Mouse (Mus musculus) limb, embryonic 13.5 days (tissue): ENCODE measurements at regions not wholly inside any gene's neighbourhood (a gene's known extent, or its start where the extent isn't known, plus 50 kb on each side); places are given as distances from the start of the nearest gene placed in this dataset.
A peak's percentile ranks its signal among the peaks of the same experiment; 100 is the strongest.

Source experiments
- ATAC-seq: fragments of 200-750 bp; cut with Nextera tagmentation; 2 replicates; pipeline ENCODE4 v1.8.0; 2017; ENCODE audit warnings: low read depth, moderate number of reproducible peaks, moderate TSS enrichment; ENCODE audit not compliant: low FRiP score
- H3K27ac ChIP-seq: fragments of 300-500 bp; sonication (generic); 2 replicates; pipeline ENCODE4 v1.5.1; 2015; ENCODE audit warnings: inconsistent platforms, mild to moderate bottlenecking, moderate library complexity
- H3K27me3 ChIP-seq: fragments of 300-500 bp; sonication (generic); 2 replicates; pipeline ENCODE4 v1.6.1; 2015; ENCODE audit warnings: mild to moderate bottlenecking, inconsistent platforms
- H3K36me3 ChIP-seq: fragments of 300-500 bp; sonication (generic); 2 replicates; pipeline ENCODE4 v1.6.1; 2015; ENCODE audit warnings: inconsistent platforms, mild to moderate bottlenecking, moderate library complexity
- H3K4me1 ChIP-seq: fragments of 300-500 bp; sonication (generic); 2 replicates; pipeline ENCODE4 v1.6.1; 2015; ENCODE audit warnings: inconsistent platforms
- H3K4me2 ChIP-seq: fragments of 300-500 bp; sonication (generic); replicated peaks from 2 replicates; pipeline ENCODE4 v1.6.1; 2015; ENCODE audit warnings: inconsistent platforms, mild to moderate bottlenecking, moderate library complexity
- H3K4me3 ChIP-seq: fragments of 300-500 bp; sonication (generic); 2 replicates; pipeline ENCODE4 v1.5.1; 2015; ENCODE audit warnings: moderate library complexity, mild to moderate bottlenecking, inconsistent platforms
- H3K9ac ChIP-seq: fragments of 300-500 bp; sonication (generic); 2 replicates; pipeline ENCODE4 v1.6.1; 2015; ENCODE audit warnings: mild to moderate bottlenecking, inconsistent platforms
- H3K9me3 ChIP-seq: fragments of 300-500 bp; sonication (generic); 2 replicates; pipeline ENCODE4 v1.6.1; 2016; ENCODE audit warnings: inconsistent platforms
- WGBS: fragments of 180-500 bp; shearing (Covaris S2); methylation state at CpG from one replicate; pipeline ENCODE4 v1.1.7; 2015; 5-methylcytosine and 5-hydroxymethylcytosine counted together

- no peak overlapping the region for H3K4me3 ChIP-seq
- H3K4me2 ChIP-seq = no peak overlapping the region
- H3K36me3 ChIP-seq = no peaks in the 10 kb centered on the region
- no peak for ATAC-seq
- H3K27ac ChIP-seq = no peak overlapping the region
- peaks cover 8% of the 10 kb centered on the region for H3K4me1 ChIP-seq
- 50% methylated on average over 7 of the region's 7 CpGs for WGBS
- H3K9me3 ChIP-seq = no peaks in the 10 kb centered on the region
- H3K27me3 ChIP-seq = no peaks in the 10 kb centered on the region
- no peak overlapping the region for H3K9ac ChIP-seq
These were observed 144.1 kb downstream of the Klf7 start for GRCm38 (mm10) chr1:63977956-63978355.

- no peak for ATAC-seq
- H3K27ac ChIP-seq = no peak overlapping the region
- H3K9me3 ChIP-seq = no peaks in the 10 kb centered on the region
- no peak overlapping the region for H3K4me2 ChIP-seq
- peaks cover 8% of the 10 kb centered on the region for H3K4me1 ChIP-seq
- 38% methylated on average over 4 of the region's 4 CpGs for WGBS
- no peaks in the 10 kb centered on the region for H3K27me3 ChIP-seq
- no peak overlapping the region for H3K4me3 ChIP-seq
- H3K9ac ChIP-seq = no peak overlapping the region
- H3K36me3 ChIP-seq = no peaks in the 10 kb centered on the region
These were observed 144.7 kb downstream of the Klf7 start for GRCm38 (mm10) chr1:63977302-63977888.

- Histone ChIP-seq H3K4me3 (no peak overlapping the region), H3K9me3 (no peaks in the 10 kb centered on the region), H3K36me3 (no peaks in the 10 kb centered on the region), H3K27ac (no peak overlapping the region), H3K27me3 (no peaks in the 10 kb centered on the region), H3K4me1 (peaks cover 8% of the 10 kb centered on the region), H3K4me2 (no peak overlapping the region), H3K9ac (no peak overlapping the region)
- 57% methylated on average over 4 of the region's 4 CpGs for WGBS
- no peak for ATAC-seq
These were observed 145.2 kb downstream of the Klf7 start for GRCm38 (mm10) chr1:63976862-63977261.

GRCm38 (mm10) chr1:63967849-63968248, 154.2 kb downstream of the Klf7 start:
- Histone ChIP-seq H3K9ac (no peak overlapping the region), H3K4me3 (no peak overlapping the region), H3K4me2 (no peak overlapping the region), H3K27me3 (no peaks in the 10 kb centered on the region), H3K4me1 (no peaks in the 10 kb centered on the region), H3K36me3 (no peaks in the 10 kb centered on the region), H3K27ac (no peak overlapping the region), H3K9me3 (no peaks in the 10 kb centered on the region)
- 88% methylated on average over 11 of the region's 11 CpGs for WGBS
- no peak for ATAC-seq

- H3K9ac ChIP-seq = no peak overlapping the region
- no peaks in the 10 kb centered on the region for H3K9me3 ChIP-seq
- no peaks in the 10 kb centered on the region for H3K27me3 ChIP-seq
- no peaks in the 10 kb centered on the region for H3K4me1 ChIP-seq
- H3K4me3 ChIP-seq = no peak overlapping the region
- no peak for ATAC-seq
- no peak overlapping the region for H3K4me2 ChIP-seq
- no peaks in the 10 kb centered on the region for H3K36me3 ChIP-seq
- H3K27ac ChIP-seq = no peak overlapping the region
These were observed 156.6 kb downstream of the Klf7 start for GRCm38 (mm10) chr1:63965446-63965845.

- Histone ChIP-seq H3K9ac (no peak overlapping the region), H3K4me2 (no peak overlapping the region), H3K27me3 (no peaks in the 10 kb centered on the region), H3K4me3 (no peak overlapping the region), H3K9me3 (no peaks in the 10 kb centered on the region), H3K27ac (no peak overlapping the region), H3K4me1 (no peaks in the 10 kb centered on the region), H3K36me3 (no peaks in the 10 kb centered on the region)
- 71% methylated on average over 1 of the region's 1 CpGs for WGBS
- no peak for ATAC-seq
These were observed 157.6 kb downstream of the Klf7 start for GRCm38 (mm10) chr1:63964519-63964918.

GRCm38 (mm10) chr1:63955701-63956355, 166.3 kb downstream of the Klf7 start:
- H3K27ac ChIP-seq = no peak overlapping the region
- H3K27me3 ChIP-seq = no peaks in the 10 kb centered on the region
- no peaks in the 10 kb centered on the region for H3K9me3 ChIP-seq
- H3K36me3 ChIP-seq = no peaks in the 10 kb centered on the region
- peaks cover 4% of the 10 kb centered on the region for H3K4me1 ChIP-seq
- 91% methylated on average over 4 of the region's 4 CpGs for WGBS
- H3K9ac ChIP-seq = no peak overlapping the region
- H3K4me2 ChIP-seq = no peak overlapping the region
- no peak overlapping the region for H3K4me3 ChIP-seq
- ATAC-seq = no peak

- no peaks in the 10 kb centered on the region for H3K36me3 ChIP-seq
- H3K27ac ChIP-seq = no peak overlapping the region
- H3K9ac ChIP-seq = no peak overlapping the region
- H3K27me3 ChIP-seq = no peaks in the 10 kb centered on the region
- WGBS = 90% methylated on average over 6 of the region's 6 CpGs
- ATAC-seq = no peak
- H3K4me2 ChIP-seq = no peak overlapping the region
- H3K4me1 ChIP-seq = peaks cover 4% of the 10 kb centered on the region
- no peak overlapping the region for H3K4me3 ChIP-seq
- H3K9me3 ChIP-seq = no peaks in the 10 kb centered on the region
These were observed 167.1 kb downstream of the Klf7 start for GRCm38 (mm10) chr1:63954876-63955513.

- Histone ChIP-seq H3K9me3 (no peaks in the 10 kb centered on the region), H3K4me2 (no peak overlapping the region), H3K27me3 (no peaks in the 10 kb centered on the region), H3K27ac (no peak overlapping the region), H3K4me1 (peaks cover 4% of the 10 kb centered on the region), H3K36me3 (no peaks in the 10 kb centered on the region), H3K4me3 (no peak overlapping the region), H3K9ac (no peak overlapping the region)
- no peak; the same call in 1 of the 2 replicates for ATAC-seq
- 82% methylated on average over 2 of the region's 2 CpGs for WGBS
These were observed 167.9 kb downstream of the Klf7 start for GRCm38 (mm10) chr1:63954172-63954571.

GRCm38 (mm10) chr1:63953229-63953883, 168.7 kb downstream of the Klf7 start:
- peaks cover 4% of the 10 kb centered on the region for H3K4me1 ChIP-seq
- ATAC-seq = peak; percentile 66; the same call in 1 of the 2 replicates
- H3K4me3 ChIP-seq = no peak overlapping the region
- WGBS = 51% methylated on average over 18 of the region's 18 CpGs
- H3K9ac ChIP-seq = no peak overlapping the region
- no peaks in the 10 kb centered on the region for H3K36me3 ChIP-seq
- no peak overlapping the region for H3K27ac ChIP-seq
- H3K9me3 ChIP-seq = no peaks in the 10 kb centered on the region
- peak overlapping the region; percentile 38; the same call in 1 of the 2 replicates for H3K4me2 ChIP-seq
- H3K27me3 ChIP-seq = no peaks in the 10 kb centered on the region

GRCm38 (mm10) chr1:63951663-63952062, 170.4 kb downstream of the Klf7 start:
- Histone ChIP-seq H3K4me3 (no peak overlapping the region), H3K27me3 (no peaks in the 10 kb centered on the region), H3K27ac (no peak overlapping the region), H3K9ac (no peak overlapping the region), H3K4me2 (no peak overlapping the region), H3K9me3 (no peaks in the 10 kb centered on the region), H3K36me3 (no peaks in the 10 kb centered on the region), H3K4me1 (peaks cover 4% of the 10 kb centered on the region)
- no peak for ATAC-seq
- WGBS = 84% methylated on average over 7 of the region's 7 CpGs

- no peak for ATAC-seq
- H3K9me3 ChIP-seq = no peaks in the 10 kb centered on the region
- H3K27me3 ChIP-seq = no peaks in the 10 kb centered on the region
- H3K4me3 ChIP-seq = no peak overlapping the region
- no peak overlapping the region for H3K9ac ChIP-seq
- H3K4me2 ChIP-seq = no peak overlapping the region
- H3K4me1 ChIP-seq = no peaks in the 10 kb centered on the region
- H3K36me3 ChIP-seq = no peaks in the 10 kb centered on the region
- no peak overlapping the region for H3K27ac ChIP-seq
- WGBS = 79% methylated on average over 1 of the region's 1 CpGs
These were observed 174.8 kb downstream of the Klf7 start for GRCm38 (mm10) chr1:63947278-63947677.
